Mouse (Mus musculus) erythroblast, embryonic 14.5 days (primary cell): ENCODE results near the gene Arhgap28. TPM values are rescaled to one million over a fixed set of nuclear protein-coding genes. Genes with fewer than 3 reads are reported as not detected.

ENCODE experiments used
- H3K27me3 ChIP-seq: 2 replicates; pipeline ENCODE4 v1.6.1; 2012; ENCODE audit warnings: inconsistent platforms; ENCODE audit not compliant: control insufficient read depth
- H3K36me3 ChIP-seq: 2 replicates; pipeline ENCODE4 v1.6.1; 2012; ENCODE audit warnings: mild to moderate bottlenecking, inconsistent platforms; ENCODE audit not compliant: control insufficient read depth
- H3K4me1 ChIP-seq: 2 replicates; pipeline ENCODE4 v1.6.1; 2012; ENCODE audit warnings: inconsistent platforms; ENCODE audit not compliant: control insufficient read depth
- H3K4me3 ChIP-seq: replicated peaks from 2 replicates; pipeline ENCODE3; 2012; ENCODE audit warnings: moderate library complexity, mild to moderate bottlenecking, inconsistent platforms
- H3K9me3 ChIP-seq: 2 replicates; pipeline ENCODE4 v1.6.1; 2012; ENCODE audit warnings: low read length, inconsistent platforms, mixed read lengths; ENCODE audit not compliant: control insufficient read depth
- GATA1 ChIP-seq: IDR thresholded peaks from 2 replicates; pipeline ENCODE4 v1.6.1; 2012; ENCODE audit warnings: low read length, inconsistent platforms, mixed read lengths
- TAL1 ChIP-seq: IDR thresholded peaks from 3 replicates; pipeline ENCODE4 v1.6.1; 2012; ENCODE audit warnings: low read length, inconsistent platforms, mixed read lengths
- polyA plus RNA-seq: library from polyadenylated mRNA; stranded (reverse); fragments of >175 nt; gene quantifications from 2 replicates; pipeline ENCODE4 v1.2.3, GENCODE M21; 2012

Gene Arhgap28
- polyA plus RNA-seq, 1 experiment = not detected

- Histone ChIP-seq H3K4me1 (no peaks in the 10 kb centered on the region), H3K27me3 (no peaks in the 10 kb centered on the region), H3K36me3 (no peaks in the 10 kb centered on the region), H3K4me3 (no peak overlapping the region), H3K9me3 (peaks cover 14% of the 10 kb centered on the region)
- no peak for TF ChIP-seq TAL1
- TF ChIP-seq GATA1 = no peak
These were observed 165.0 kb downstream of the Arhgap28 start for GRCm38 (mm10) chr17:67838948-67839347.

DNA sequence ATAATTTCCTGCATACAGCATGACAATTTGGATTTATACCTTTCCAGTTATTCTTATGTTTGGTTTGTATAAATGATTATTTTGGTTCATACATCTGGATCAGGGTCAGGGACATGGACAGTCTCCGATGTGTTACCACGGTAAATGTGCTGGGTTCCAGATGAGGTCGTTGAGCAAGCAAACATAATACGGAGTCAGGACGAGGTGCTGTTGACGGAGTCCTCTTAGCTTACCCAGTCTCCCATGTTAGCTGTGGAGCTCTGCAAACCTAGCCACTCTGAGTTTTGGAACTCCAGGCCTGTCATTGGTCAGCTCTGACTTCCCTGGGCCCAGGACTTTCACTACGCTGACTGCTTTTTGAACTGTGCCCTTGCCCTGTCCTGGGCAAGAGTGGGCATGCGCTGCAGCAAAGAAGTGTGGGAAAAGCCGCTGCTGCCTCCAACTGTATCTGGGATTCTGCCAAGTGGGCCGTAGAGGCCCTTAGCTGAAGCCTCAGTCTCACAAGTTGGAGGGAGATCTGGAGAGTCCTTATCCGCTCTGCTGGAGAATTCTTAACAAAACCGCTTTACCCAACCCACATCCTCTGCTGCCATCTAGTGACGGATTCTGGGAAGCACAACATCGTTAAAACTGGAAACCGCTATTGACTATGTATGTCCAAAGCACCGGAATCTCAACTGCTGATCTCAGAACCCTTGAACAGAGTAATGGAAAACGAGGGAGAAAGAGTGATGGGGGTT, 166.4 kb downstream of the Arhgap28 start:
- H3K9me3 ChIP-seq = peaks cover 14% of the 10 kb centered on the region
- H3K4me3 ChIP-seq = no peak overlapping the region
- H3K4me1 ChIP-seq = no peaks in the 10 kb centered on the region
- TF ChIP-seq GATA1 = no peak
- no peak for TF ChIP-seq TAL1
- H3K36me3 ChIP-seq = no peaks in the 10 kb centered on the region
- no peaks in the 10 kb centered on the region for H3K27me3 ChIP-seq

DNA sequence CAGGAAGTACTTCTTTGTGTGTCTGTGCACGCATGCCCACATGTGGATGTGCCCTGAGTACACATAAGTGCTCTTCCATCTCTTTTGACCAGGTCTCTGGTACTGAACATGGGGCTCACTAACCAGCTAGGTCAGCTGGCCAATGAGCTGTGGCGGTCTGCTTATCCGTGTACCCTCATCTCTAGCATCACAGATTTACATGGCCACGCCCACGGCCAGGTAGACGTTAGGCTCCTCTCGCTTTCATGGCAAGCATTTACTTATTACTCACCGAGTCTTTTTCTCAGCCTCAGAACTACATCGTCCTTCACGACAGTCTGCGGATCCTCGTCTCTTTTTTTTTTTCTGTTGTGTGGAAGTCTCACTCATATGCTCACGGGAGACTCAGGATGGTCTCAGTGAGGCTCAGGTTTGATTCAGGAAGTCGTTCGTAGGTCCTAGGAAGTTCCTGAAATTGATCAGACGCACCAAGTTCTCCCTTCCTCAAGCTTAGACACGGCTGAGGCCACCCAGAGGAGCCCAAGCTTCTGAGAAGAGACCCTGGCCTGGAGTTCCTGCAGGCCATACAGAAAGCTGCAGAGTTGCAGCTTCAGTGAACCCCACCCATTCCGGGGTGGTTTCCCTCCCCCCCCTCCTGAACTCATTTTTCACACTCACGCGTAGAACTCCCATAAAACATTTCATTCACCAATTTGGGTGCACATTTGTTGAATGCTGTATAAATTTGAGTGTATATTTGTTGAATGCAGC, 167.6 kb downstream of the Arhgap28 start:
- Histone ChIP-seq H3K9me3 (peaks cover 9% of the 10 kb centered on the region), H3K36me3 (no peaks in the 10 kb centered on the region), H3K27me3 (no peaks in the 10 kb centered on the region), H3K4me1 (no peaks in the 10 kb centered on the region), H3K4me3 (no peak overlapping the region)
- no peak for TF ChIP-seq TAL1
- no peak for TF ChIP-seq GATA1

DNA sequence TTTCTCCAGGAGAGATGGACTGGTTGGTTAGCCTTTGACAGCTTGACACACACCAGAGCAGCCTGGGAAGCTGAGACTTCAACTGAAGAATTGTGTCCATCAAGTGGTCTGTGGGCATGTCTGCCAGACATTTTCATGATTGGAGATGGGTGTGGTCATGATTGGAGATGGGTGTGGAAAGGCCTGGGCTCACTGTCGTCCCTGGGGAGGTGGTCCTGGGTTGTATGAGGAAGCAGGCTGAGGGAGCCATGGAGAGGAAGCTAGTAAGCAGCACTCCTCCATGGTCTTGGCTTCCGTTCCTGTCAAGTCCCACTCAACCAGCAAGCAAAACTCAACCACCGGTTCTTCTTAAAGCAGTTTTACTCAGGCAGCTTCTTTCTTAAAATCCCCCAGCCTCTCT, 176.5 kb downstream of the Arhgap28 start:
- H3K36me3 ChIP-seq = no peaks in the 10 kb centered on the region
- peaks cover 13% of the 10 kb centered on the region for H3K9me3 ChIP-seq
- no peaks in the 10 kb centered on the region for H3K27me3 ChIP-seq
- no peak overlapping the region for H3K4me3 ChIP-seq
- H3K4me1 ChIP-seq = no peaks in the 10 kb centered on the region
- TF ChIP-seq TAL1 (no peak), GATA1 (no peak)

- peaks cover 38% of the 10 kb centered on the region for H3K9me3 ChIP-seq
- no peak overlapping the region for H3K4me3 ChIP-seq
- TF ChIP-seq GATA1 (no peak), TAL1 (no peak)
- H3K36me3 ChIP-seq = no peaks in the 10 kb centered on the region
- no peaks in the 10 kb centered on the region for H3K27me3 ChIP-seq
- H3K4me1 ChIP-seq = no peaks in the 10 kb centered on the region
These were observed 187.0 kb downstream of the Arhgap28 start for GRCm38 (mm10) chr17:67816916-67817315.

DNA sequence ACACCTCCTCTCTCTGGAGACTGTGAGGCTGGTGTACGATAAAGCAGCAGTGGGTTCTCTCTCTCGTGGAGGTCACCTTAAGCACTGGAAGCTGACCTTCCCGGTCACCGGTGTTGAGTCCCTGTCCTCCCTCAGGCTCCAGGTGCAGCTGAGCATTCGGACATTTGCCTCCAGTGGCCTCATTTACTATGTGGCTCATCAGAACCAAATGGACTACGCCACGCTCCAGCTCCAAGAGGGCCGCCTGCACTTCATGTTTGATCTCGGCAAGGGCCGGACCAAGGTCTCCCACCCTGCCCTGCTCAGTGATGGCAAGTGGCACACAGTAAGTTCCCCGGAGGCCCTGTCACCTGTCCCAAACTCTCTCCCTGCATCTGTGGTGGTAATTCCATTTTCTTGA, 188.2 kb downstream of the Arhgap28 start:
- peaks cover 45% of the 10 kb centered on the region for H3K9me3 ChIP-seq

DNA sequence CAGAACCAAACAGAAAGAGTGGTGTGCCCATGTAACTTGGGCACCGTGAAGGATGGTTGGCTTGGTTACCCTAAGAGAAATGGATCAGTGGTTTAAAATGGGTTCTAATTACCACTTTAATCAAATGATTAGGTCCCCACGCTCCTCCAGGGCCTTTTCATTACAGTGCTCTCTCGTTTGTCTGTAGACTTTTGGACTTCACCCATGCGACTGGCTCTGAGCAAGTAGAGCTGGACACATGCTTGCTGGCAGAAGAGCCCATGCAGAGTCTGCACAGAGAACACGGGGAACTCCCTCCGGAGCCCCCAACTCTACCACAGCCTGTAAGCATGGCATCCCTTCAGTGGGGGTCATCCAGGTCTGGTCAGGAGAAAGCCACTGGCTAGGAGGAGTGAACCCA, 190.3 kb downstream of the Arhgap28 start:
- H3K36me3 ChIP-seq = no peaks in the 10 kb centered on the region
- no peak for TF ChIP-seq TAL1
- peaks cover 58% of the 10 kb centered on the region for H3K9me3 ChIP-seq
- no peak overlapping the region for H3K4me3 ChIP-seq
- H3K27me3 ChIP-seq = no peaks in the 10 kb centered on the region
- H3K4me1 ChIP-seq = no peaks in the 10 kb centered on the region

More for the DNA sequence above, 188.2 kb downstream of the Arhgap28 start:
- TF ChIP-seq TAL1 (no peak), GATA1 (no peak)
- Histone ChIP-seq H3K4me1 (no peaks in the 10 kb centered on the region), H3K36me3 (no peaks in the 10 kb centered on the region), H3K27me3 (no peaks in the 10 kb centered on the region), H3K4me3 (no peak overlapping the region)

GRCm38 (mm10) chr17:67809171-67809570, 194.7 kb downstream of the Arhgap28 start:
- H3K27me3 ChIP-seq = no peaks in the 10 kb centered on the region
- TF ChIP-seq GATA1 (no peak), TAL1 (no peak)
- H3K4me3 ChIP-seq = no peak overlapping the region
- peaks cover 43% of the 10 kb centered on the region for H3K9me3 ChIP-seq
- H3K4me1 ChIP-seq = no peaks in the 10 kb centered on the region
- H3K36me3 ChIP-seq = no peaks in the 10 kb centered on the region
